Comparison of ENCODE assay signal across 9 mouse cellular contexts in genomic region chr1:78510862-78511261, GRCm38 (mm10). TPM values are rescaled to one million over a fixed set of nuclear protein-coding genes. Genes with fewer than 3 reads are reported as not detected.
A peak's percentile ranks its signal among the peaks of the same experiment; 100 is the strongest.
DNase-seq lines count a peak whose midpoint lies in the region; ATAC-seq and TF ChIP-seq lines count a peak whose summit lies in the region.
"Had no signal": no experiment of that assay in that cellular context is flagged by ENCODE, and none has a peak within 500 bp of the region (broad histone marks: within the 10 kb centered on the region; RNA-seq: fewer than 3 reads in every experiment).

Mogat1 (plus strand) TSS chr1:78510991.

- peaks cover 6% of the 10 kb centered on the region for H3K4me1 ChIP-seq in heart, embryonic 10.5 days
- peaks cover 6% of the 10 kb centered on the region; the same call in 1 of the 2 replicates for H3K4me1 ChIP-seq in embryonic facial prominence, embryonic 13.5 days
- no peaks in the 10 kb centered on the region for H3K4me1 ChIP-seq in midbrain, embryonic 11.5 days (ENCODE audit: control insufficient read depth, insufficient read depth, low read length)

- DNase-seq in heart, embryonic 10.5 days (ENCODE audit: low spot score), result no peak
- DNase-seq in heart, adult 8-10 months (ENCODE audit: low spot score), result no peak
- DNase-seq in kidney, adult 8-10 months, result peak; percentile 63 to 70
- no peak for DNase-seq in midbrain, embryonic 11.5 days (ENCODE audit: low spot score, missing footprints)
- DNase-seq in cerebellum, adult 18-20 months, result no peak
- no peak for DNase-seq in cerebellum, postnatal 14 days
- no peak for DNase-seq in left cerebral cortex, adult 2 months (ENCODE audit: extremely low spot score in 1 of 2, low spot score in 2 of 2)

- H3K27me3 ChIP-seq in heart, embryonic 10.5 days (ENCODE audit: insufficient read depth, poor library complexity, severe bottlenecking), result peaks cover 31% of the 10 kb centered on the region
- peaks cover 4% of the 10 kb centered on the region; the same call in 1 of the 2 replicates for H3K27me3 ChIP-seq in embryonic facial prominence, embryonic 13.5 days
- H3K27me3 ChIP-seq in midbrain, embryonic 11.5 days (ENCODE audit: control insufficient read depth, insufficient read depth, low read length), result no peaks in the 10 kb centered on the region

- intact Hi-C loops in left cerebral cortex, adult 2 months (cut with DNase I), result no loop called here

- no peak for ATAC-seq in embryonic facial prominence, embryonic 13.5 days (ENCODE audit: insufficient number of reproducible peaks, insufficient read depth, low FRiP score, low TSS enrichment, low read depth)
- ATAC-seq in midbrain, embryonic 11.5 days (ENCODE audit: low FRiP score), result no peak

- H3K4me3 ChIP-seq in heart, embryonic 10.5 days, result peak within 1 kb of the TSS; percentile 58
- H3K4me3 ChIP-seq in embryonic facial prominence, embryonic 13.5 days, result peak within 1 kb of the TSS; percentile 44
- peak within 1 kb of the TSS; percentile 25 for H3K4me3 ChIP-seq in midbrain, embryonic 11.5 days (ENCODE audit: low read depth, low read length)
- no peak within 1 kb of the TSS for H3K4me3 ChIP-seq in left cerebral cortex, adult 2 months

- 56% methylated on average over 5 of the region's 5 CpGs for WGBS in heart, embryonic 10.5 days
- WGBS in embryonic facial prominence, embryonic 13.5 days, result 61% methylated on average over 5 of the region's 5 CpGs
- WGBS in midbrain, embryonic 11.5 days, result 67% methylated on average over 5 of the region's 5 CpGs

- no peaks in the 10 kb centered on the region for H3K36me3 ChIP-seq in heart, embryonic 10.5 days
- H3K36me3 ChIP-seq in embryonic facial prominence, embryonic 13.5 days, result no peaks in the 10 kb centered on the region
- no peaks in the 10 kb centered on the region for H3K36me3 ChIP-seq in midbrain, embryonic 11.5 days (ENCODE audit: control insufficient read depth, insufficient read depth, low read length)

- no peak for TF ChIP-seq CTCF in left cerebral cortex, adult 2 months (IDR thresholded peaks at IDR 0.05)

- peak within 1 kb of the TSS; percentile 65 for H3K9ac ChIP-seq in embryonic facial prominence, embryonic 13.5 days
- H3K9ac ChIP-seq in midbrain, embryonic 11.5 days (ENCODE audit: low read length), result peak within 1 kb of the TSS; percentile 59

- H3K27ac ChIP-seq in heart, embryonic 10.5 days, result peak within 1 kb of the TSS; percentile 62; the same call in 1 of the 2 replicates
- H3K27ac ChIP-seq in embryonic facial prominence, embryonic 13.5 days, result no peak within 1 kb of the TSS
- H3K27ac ChIP-seq in midbrain, embryonic 11.5 days (ENCODE audit: low read depth, low read length), result no peak within 1 kb of the TSS
- H3K27ac ChIP-seq in left cerebral cortex, adult 2 months, result no peak within 1 kb of the TSS

- peak within 1 kb of the TSS; percentile 68 for H3K4me2 ChIP-seq in embryonic facial prominence, embryonic 13.5 days
- peak within 1 kb of the TSS; percentile 57 for H3K4me2 ChIP-seq in midbrain, embryonic 11.5 days

- H3K9me3 ChIP-seq in heart, embryonic 10.5 days, result no peaks in the 10 kb centered on the region
- no peaks in the 10 kb centered on the region for H3K9me3 ChIP-seq in embryonic facial prominence, embryonic 13.5 days
- no peaks in the 10 kb centered on the region for H3K9me3 ChIP-seq in midbrain, embryonic 11.5 days (ENCODE audit: control insufficient read depth, low read length)

RNA-seq across cellular contexts. Expression of gene Mogat1, which starts in this region (rescaled TPM):
- polyA plus RNA-seq in heart, embryonic 10.5 days (2016; fragmentation: Nextera tagmentation; extraction: Ambion mirVana), result 0.22 TPM in 1 of 2 replicates, not detected in the other
- total RNA-seq in heart, adult 8-10 months (2022), result not detected
- 0.44 and 0.65 TPM in 2 replicates for polyA plus RNA-seq in embryonic facial prominence, embryonic 13.5 days (2015; fragmentation: Nextera tagmentation; extraction: Ambion mirVana)
- polyA plus RNA-seq in midbrain, embryonic 11.5 days (2014; fragmentation: Nextera tagmentation; extraction: Ambion mirVana), result not detected in 2 replicates
- not detected for total RNA-seq in left cerebral cortex, adult 2 months (2021)
- polyA plus RNA-seq: C2C12 had no signal

Comparison
In these comparisons a context has a peak if more than half of its experiments do, and no peak if none do; other contexts are left out.
1. DNase-seq: peak in kidney, adult 8-10 months (2 of 2); none in heart, embryonic 10.5 days (single experiment), heart, adult 8-10 months (single experiment), midbrain, embryonic 11.5 days (single experiment), cerebellum, adult 18-20 months (0 of 2), cerebellum, postnatal 14 days (0 of 2) and left cerebral cortex, adult 2 months (0 of 2).